Mouse (Mus musculus) liver, embryonic 14.5 days (tissue): ENCODE results near the gene Slc13a5. TPM values are rescaled to one million over a fixed set of nuclear protein-coding genes. Genes with fewer than 3 reads are reported as not detected.

ENCODE experiments used
- ATAC-seq: fragments of 200-750 bp; cut with Nextera tagmentation; 2 replicates; pipeline ENCODE4 v1.8.0; 2017; ENCODE audit warnings: moderate number of reproducible peaks, mild to moderate bottlenecking, moderate library complexity; ENCODE audit not compliant: insufficient read depth
- DNase-seq, 3 experiments: peaks; one replicate each; pipeline ENCODE4 v3.0.0-alpha.2; 2012 to 2013; ENCODE audit warnings: low read depth in 3 of 3, low spot score in 3 of 3
- H3K27ac ChIP-seq: fragments of 300-500 bp; sonication (generic); 2 replicates; pipeline ENCODE4 v1.5.1; 2014; ENCODE audit warnings: moderate library complexity, mild to moderate bottlenecking, control low read depth, inconsistent platforms
- H3K27me3 ChIP-seq: fragments of 300-500 bp; sonication (generic); 2 replicates; pipeline ENCODE4 v1.6.1; 2014; ENCODE audit warnings: mild to moderate bottlenecking, low read length, moderate library complexity; ENCODE audit not compliant: control insufficient read depth, insufficient read depth
- H3K36me3 ChIP-seq: fragments of 300-500 bp; sonication (generic); replicated peaks from 2 replicates; pipeline ENCODE4 v1.6.1; 2014; ENCODE audit warnings: low read depth; ENCODE audit not compliant: control insufficient read depth, insufficient read depth
- H3K4me1 ChIP-seq, 2 experiments: fragments of 200-500 bp in 1 of 2; fragments of 300-500 bp in 1 of 2; sonication (generic) in 1 of 2; replicated peaks; 2 replicates each; pipeline ENCODE4 v1.6.1; 2012 to 2014; ENCODE audit warnings: antibody characterized with exemption in 1 of 2, inconsistent platforms in 1 of 2, low read length in 1 of 2; ENCODE audit not compliant: control insufficient read depth in 2 of 2, insufficient read depth in 2 of 2
- H3K4me2 ChIP-seq: fragments of 300-500 bp; sonication (generic); 2 replicates; pipeline ENCODE4 v1.6.1; 2014; ENCODE audit warnings: low read depth, mild to moderate bottlenecking, control low read depth, moderate library complexity
- H3K4me3 ChIP-seq, 2 experiments: fragments of 200-500 bp in 1 of 2; fragments of 300-500 bp in 1 of 2; sonication (generic) in 1 of 2; 2 replicates each; pipeline ENCODE4 v1.5.1; 2012 to 2014; ENCODE audit warnings: low read depth in 2 of 2, low read length in 2 of 2, mild to moderate bottlenecking in 2 of 2, control low read depth in 1 of 2, inconsistent platforms in 1 of 2, moderate library complexity in 1 of 2; ENCODE audit not compliant: insufficient read depth in 1 of 2
- H3K9ac ChIP-seq: fragments of 300-500 bp; sonication (generic); replicated peaks from 2 replicates; pipeline ENCODE4 v1.6.1; 2014; ENCODE audit warnings: mild to moderate bottlenecking, control low read depth, moderate library complexity
- H3K9me3 ChIP-seq: fragments of 300-500 bp; sonication (generic); 2 replicates; pipeline ENCODE4 v1.6.1; 2016; ENCODE audit warnings: low read length, mixed read lengths; ENCODE audit not compliant: control insufficient read depth
- CTCF ChIP-seq: IDR thresholded peaks from 2 replicates; pipeline ENCODE4 v1.5.1; 2016; ENCODE audit warnings: antibody characterized with exemption, low read depth, control low read depth
- EP300 ChIP-seq: IDR thresholded peaks from 2 replicates; pipeline ENCODE4 v1.6.1; 2016; ENCODE audit warnings: antibody characterized with exemption, low read depth
- WGBS: fragments of 180-500 bp; shearing (Covaris S2); extraction: QIAGEN DNeasy Blood & Tissue Kit; methylation state at CpG from one replicate; pipeline ENCODE4 v1.1.7; 2014; ENCODE audit not compliant: insufficient replicate concordance; 5-methylcytosine and 5-hydroxymethylcytosine counted together
- polyA plus RNA-seq, 2 experiments: library from polyadenylated mRNA; depleted of rRNA in 1 of 2; stranded (reverse) in 1 of 2; unstranded in 1 of 2; fragments of >200 nt; fragmentation: Nextera tagmentation in 1 of 2; extraction: Ambion mirVana in 1 of 2; gene quantifications; 2 replicates each; pipeline versions ENCODE4 v1.2.1 to v1.2.3; 2012 to 2014

Gene Slc13a5
- polyA plus RNA-seq, 2 experiments = not detected

DNA sequence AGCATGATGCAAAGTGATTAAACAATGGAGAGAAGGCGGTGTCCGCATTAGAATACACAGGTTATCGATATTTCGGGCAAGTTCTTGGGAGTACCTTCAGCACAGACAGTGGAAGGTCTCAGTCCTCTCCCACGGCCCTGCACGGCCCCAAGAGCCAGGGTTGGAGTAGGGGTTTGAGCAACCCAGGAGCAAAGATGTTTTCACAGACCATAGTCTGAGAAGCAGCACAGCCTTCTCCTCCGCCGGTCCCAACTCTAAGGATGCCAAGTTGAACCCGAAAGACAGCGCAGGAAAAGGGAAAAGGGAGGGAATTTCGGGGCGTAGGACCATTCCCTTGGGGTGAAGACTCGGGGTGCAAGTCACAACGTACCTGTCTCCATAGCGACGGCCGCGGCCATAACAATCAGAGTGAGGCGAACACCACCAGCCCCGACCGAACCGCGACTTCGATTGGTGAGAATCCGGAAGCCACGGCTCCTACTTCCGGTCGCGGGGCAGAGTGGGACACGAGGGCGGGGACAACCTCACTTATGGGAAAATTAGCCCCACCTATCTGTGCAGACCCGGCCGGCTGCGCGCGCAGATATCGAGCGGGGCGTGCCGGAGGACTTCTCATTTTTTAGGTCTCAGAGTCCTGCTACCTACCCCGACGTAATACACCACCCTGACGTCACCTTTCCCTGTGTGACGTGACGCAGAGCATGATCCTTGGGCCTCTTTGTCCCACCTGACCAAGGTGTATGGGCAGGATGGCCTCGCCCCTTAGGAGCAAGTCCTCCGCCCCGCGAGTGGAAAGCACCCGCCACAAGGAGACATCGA lies 52.2 kb downstream of the Slc13a5 start:
- WGBS = under 1% methylated on average over 51 of the region's 51 CpGs
- peak overlapping the region; percentile 90 for H3K4me2 ChIP-seq
- DNase-seq (peak; percentile 89 to 93 (median 89)), ATAC-seq (peak; percentile 97)
- H3K9me3 ChIP-seq = no peaks in the 10 kb centered on the region
- H3K27me3 ChIP-seq = no peaks in the 10 kb centered on the region
- H3K27ac ChIP-seq = peak overlapping the region; percentile 15
- H3K4me3 ChIP-seq = peak overlapping the region; percentile 70 to 96
- peaks cover 4 to 5% of the 10 kb centered on the region in 2 experiments; a peak in 2 of 4 replicates for H3K4me1 ChIP-seq
- TF ChIP-seq CTCF (no peak; the same call in 1 of the 2 replicates), EP300 (no peak)
- H3K36me3 ChIP-seq = peaks cover 3% of the 10 kb centered on the region
- H3K9ac ChIP-seq = peak overlapping the region; percentile 65

DNA sequence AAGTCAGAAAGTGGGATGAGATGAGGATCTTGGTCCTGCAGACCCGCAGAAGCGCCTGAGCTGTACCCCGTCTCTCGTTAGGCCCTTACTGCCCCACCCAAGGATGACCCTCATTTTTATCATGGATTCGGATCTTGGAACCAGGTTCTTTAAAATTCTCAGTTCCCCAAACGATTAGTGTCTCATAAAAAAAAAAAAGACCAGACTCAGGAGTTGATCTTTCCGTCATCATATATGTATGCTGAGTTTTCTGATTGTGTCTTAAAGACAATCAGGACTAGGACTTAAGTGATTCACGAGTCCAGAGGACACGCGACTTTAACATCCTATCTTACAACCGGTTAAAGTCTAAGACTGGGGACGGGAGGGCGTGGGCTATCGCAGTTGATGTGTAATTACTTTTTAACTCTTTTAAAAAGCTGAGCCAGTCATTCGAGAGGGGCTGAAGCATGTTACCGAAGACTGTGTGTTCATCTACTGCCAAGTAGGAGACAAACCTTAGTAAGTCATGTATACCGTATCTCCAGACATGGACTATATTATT lies 59.1 kb downstream of the Slc13a5 start:
- TF ChIP-seq CTCF (no peak), EP300 (no peak)
- Histone ChIP-seq H3K27ac (peak overlapping the region; percentile 23; the same call in 1 of the 2 replicates), H3K9me3 (no peaks in the 10 kb centered on the region), H3K4me2 (peak overlapping the region; percentile 96), H3K36me3 (peaks cover 3% of the 10 kb centered on the region), H3K4me1 (peaks cover 5 to 10% of the 10 kb centered on the region in 2 experiments; a peak in 3 of 4 replicates), H3K9ac (peak overlapping the region; percentile 60), H3K27me3 (no peaks in the 10 kb centered on the region), H3K4me3 (peak overlapping the region; percentile 92 to 95)
- DNase-seq = no peak
- no peak for ATAC-seq
- 8% methylated on average over 17 of the region's 17 CpGs for WGBS

GRCm38 (mm10) chr11:72207204-72207833 lies 59.7 kb downstream of the Slc13a5 start, which contains the start of the genes 4933427D14Rik and Txndc17:
TSS of gene 4933427D14Rik (minus strand) at chr11:72207459.
TSS of gene Txndc17 (plus strand) at chr11:72207547.
- WGBS = under 1% methylated on average over 42 of the region's 42 CpGs
- peak; percentile 91 for ATAC-seq
- no peaks in the 10 kb centered on the region for H3K27me3 ChIP-seq
- H3K4me2 ChIP-seq = peak within 1 kb of the TSS; percentile 96
- TF ChIP-seq EP300 (no peak), CTCF (no peak)
- peak within 1 kb of the TSS; percentile 60 for H3K9ac ChIP-seq
- H3K36me3 ChIP-seq = peaks cover 3% of the 10 kb centered on the region
- peaks cover 5 to 10% of the 10 kb centered on the region in 2 experiments; a peak in 3 of 4 replicates for H3K4me1 ChIP-seq
- peak within 1 kb of the TSS; percentile 23; the same call in 1 of the 2 replicates for H3K27ac ChIP-seq
- H3K9me3 ChIP-seq = no peaks in the 10 kb centered on the region
- DNase-seq = peak; percentile 66 to 69 (median 67)
- H3K4me3 ChIP-seq = peak within 1 kb of the TSS; percentile 92 to 95

DNA sequence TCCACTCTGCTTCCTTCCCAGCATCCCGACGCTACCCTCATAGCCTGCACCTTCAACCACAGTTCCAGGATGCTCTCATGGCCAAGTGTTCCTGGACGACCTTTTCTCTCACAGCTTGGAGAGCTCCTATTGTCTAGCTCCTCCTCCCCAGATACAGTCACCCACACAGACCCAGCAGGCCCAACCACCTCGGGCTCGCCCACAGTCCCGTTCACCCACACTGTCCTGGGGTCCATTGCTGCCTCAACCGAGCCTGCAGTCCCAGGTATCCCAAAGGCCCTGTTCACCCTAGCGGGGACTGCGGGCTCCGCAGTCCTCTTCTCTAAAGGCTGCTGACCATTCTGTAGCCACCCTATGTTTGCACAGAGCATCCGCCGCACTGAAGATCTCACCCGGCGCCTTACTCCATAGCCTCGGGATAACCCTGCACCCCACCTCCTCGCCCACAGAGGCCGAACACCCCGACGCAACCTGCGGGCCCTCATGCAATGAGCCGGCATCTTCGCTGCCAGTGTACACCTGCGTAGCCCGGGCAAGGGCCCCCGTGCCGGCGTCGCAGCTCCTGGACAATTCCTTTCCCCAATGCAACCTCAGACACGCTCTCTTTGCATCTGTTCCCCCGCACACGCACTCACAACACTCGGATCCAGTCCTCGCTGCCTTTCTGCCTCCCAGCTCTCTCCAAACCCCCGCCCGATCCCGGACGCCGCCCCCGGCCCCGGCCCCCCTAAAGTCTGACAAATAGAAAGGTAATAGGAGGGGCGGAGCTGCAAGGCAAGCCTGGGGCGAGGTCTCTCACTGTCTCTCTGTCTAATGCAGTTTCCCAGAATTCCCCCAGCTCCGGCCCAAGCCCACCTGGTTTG lies 60.5 kb downstream of the Slc13a5 start, which contains the start of gene Gm43951:
Gm43951 (minus strand) TSS at position 500 of the 863 bp plus-strand sequence.
- peak within 1 kb of the TSS; percentile 92 to 95 for H3K4me3 ChIP-seq
- no peaks in the 10 kb centered on the region for H3K9me3 ChIP-seq
- peak within 1 kb of the TSS; percentile 23; the same call in 1 of the 2 replicates for H3K27ac ChIP-seq
- peak; percentile 25 for ATAC-seq
- no peaks in the 10 kb centered on the region for H3K27me3 ChIP-seq
- DNase-seq = no peak
- TF ChIP-seq CTCF = 0 out of 2 replicates have a peak, but pooled peaks have one; percentile 23
- TF ChIP-seq EP300 = no peak
- H3K4me1 ChIP-seq = peaks cover 5 to 10% of the 10 kb centered on the region in 2 experiments; a peak in 3 of 4 replicates
- WGBS = 1% methylated on average over 43 of the region's 43 CpGs
- peak within 1 kb of the TSS; percentile 96 for H3K4me2 ChIP-seq
- peak within 1 kb of the TSS; percentile 60 for H3K9ac ChIP-seq
- H3K36me3 ChIP-seq = peaks cover 3% of the 10 kb centered on the region
